Mouse (Mus musculus) myocyte (in vitro differentiated cells): ENCODE results near the gene Rhoq. TPM values are rescaled to one million over a fixed set of nuclear protein-coding genes. Genes with fewer than 3 reads are reported as not detected.

Experiments
- H3K27me3 ChIP-seq: one replicate; pipeline ENCODE4 v1.6.1; 2011; ENCODE audit not compliant: control insufficient read depth, insufficient read depth, insufficient read length
- H3K36me3 ChIP-seq: one replicate; pipeline ENCODE4 v1.6.1; 2011; ENCODE audit not compliant: control insufficient read depth, insufficient read depth
- H3K4me2 ChIP-seq: one replicate; pipeline ENCODE4 v1.6.1; 2011; ENCODE audit warnings: low read depth, control low read depth
- H3K4me3 ChIP-seq: one replicate; pipeline ENCODE4 v1.5.1; 2011; ENCODE audit warnings: mild to moderate bottlenecking, control low read depth, moderate library complexity
- H3K79me2 ChIP-seq: one replicate; pipeline ENCODE4 v1.6.1; 2011; ENCODE audit not compliant: control insufficient read depth, insufficient read depth
- H3ac ChIP-seq: one replicate; pipeline ENCODE4 v1.6.1; 2011; ENCODE audit not compliant: control insufficient read depth, insufficient read length
- CEBPB ChIP-seq: IDR thresholded peaks from 2 replicates; pipeline ENCODE4 v1.6.1; 2011; ENCODE audit warnings: mild to moderate bottlenecking, moderate library complexity; ENCODE audit not compliant: poor library complexity, insufficient read depth, severe bottlenecking
- E2F4 ChIP-seq: IDR thresholded peaks from one replicate; pipeline ENCODE4 v1.6.1; 2011; ENCODE audit warnings: mild to moderate bottlenecking, control low read depth, moderate library complexity; ENCODE audit not compliant: insufficient read depth
- MAX ChIP-seq: IDR thresholded peaks from one replicate; pipeline ENCODE4 v1.6.1; 2011; ENCODE audit warnings: low read depth, mild to moderate bottlenecking, control low read depth
- MYOD1 ChIP-seq, 3 experiments: IDR thresholded peaks; one replicate each; pipeline ENCODE4 v1.6.1; 2011; ENCODE audit warnings: control low read depth in 2 of 3, low read depth in 2 of 3, mild to moderate bottlenecking in 2 of 3, moderate library complexity in 1 of 3; ENCODE audit not compliant: insufficient read length in 2 of 3, control insufficient read depth in 1 of 3
- MYOG ChIP-seq, 3 experiments: IDR thresholded peaks; one replicate each; pipeline ENCODE4 v1.6.1; 2011; ENCODE audit warnings: control low read depth in 2 of 3, low read depth in 2 of 3, mild to moderate bottlenecking in 2 of 3; ENCODE audit not compliant: insufficient read length in 2 of 3, control insufficient read depth in 1 of 3, insufficient read depth in 1 of 3
- POLR2A ChIP-seq: IDR thresholded peaks from one replicate; pipeline ENCODE4 v1.6.1; 2011; ENCODE audit warnings: low read depth, mild to moderate bottlenecking, control low read depth, moderate library complexity; ENCODE audit not compliant: insufficient read length
- POLR2AphosphoS2 ChIP-seq: IDR thresholded peaks from one replicate; pipeline ENCODE4 v1.6.1; 2011; ENCODE audit warnings: low read depth, control low read depth; ENCODE audit not compliant: insufficient read length
- REST ChIP-seq: IDR thresholded peaks from one replicate; pipeline ENCODE4 v1.6.1; 2011; ENCODE audit warnings: mild to moderate bottlenecking, control low read depth, moderate library complexity; ENCODE audit not compliant: insufficient read depth, insufficient read length
- SRF ChIP-seq: IDR thresholded peaks from one replicate; pipeline ENCODE4 v1.6.1; 2011; ENCODE audit warnings: low read depth; ENCODE audit not compliant: control insufficient read depth, insufficient read length
- TCF12 ChIP-seq: IDR thresholded peaks from one replicate; pipeline ENCODE4 v1.6.1; 2011; ENCODE audit warnings: mild to moderate bottlenecking, control low read depth; ENCODE audit not compliant: poor library complexity, insufficient read depth, severe bottlenecking
- TCF3 ChIP-seq: IDR thresholded peaks from one replicate; pipeline ENCODE4 v1.6.1; 2011; ENCODE audit warnings: low read depth, control low read depth; ENCODE audit not compliant: insufficient read length
- USF1 ChIP-seq: IDR thresholded peaks from one replicate; pipeline ENCODE4 v1.6.1; 2011; ENCODE audit warnings: low read depth, mild to moderate bottlenecking, control low read depth, moderate library complexity
- polyA plus RNA-seq: library from polyadenylated mRNA; unstranded; fragments of >200 nt; fragmentation: generic; extraction: Trizol; gene quantifications from one replicate; pipeline ENCODE4 v1.2.1, GENCODE M21; 2012; ENCODE audit warnings: missing spikeins

Rhoq gene
- polyA plus RNA-seq, 1 experiment: 60.0 TPM

DNA sequence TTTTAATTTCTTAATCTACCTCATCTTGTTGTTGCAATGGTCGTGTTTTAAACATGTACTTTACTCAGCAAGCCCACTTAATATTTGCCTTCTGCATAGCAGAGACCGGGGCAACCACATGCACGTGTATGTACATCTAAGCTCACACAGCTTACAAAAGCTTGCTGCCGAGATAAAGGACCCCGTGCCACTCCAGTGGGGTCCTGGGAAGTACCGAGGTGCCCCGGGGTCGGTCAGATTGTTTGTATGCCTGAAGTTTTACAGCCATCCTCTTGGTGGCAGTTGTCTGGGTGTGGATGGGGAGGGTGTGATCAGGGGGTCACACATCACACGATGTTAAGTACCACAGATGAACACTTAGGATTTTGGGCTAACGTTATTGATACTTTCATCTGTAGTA lies 3.2 kb downstream of the Rhoq start:
- no peak for TF ChIP-seq MYOG (IDR thresholded peaks at IDR 0.05; ENCODE audit: control insufficient read depth in 1 of 3, insufficient read depth in 1 of 3, insufficient read length in 2 of 3, low read depth in 2 of 3)
- TF ChIP-seq REST: no peak
- no peak for TF ChIP-seq MYOD1 (IDR thresholded peaks at IDR 0.05; ENCODE audit: control insufficient read depth in 1 of 3, insufficient read length in 2 of 3, low read depth in 2 of 3)
- no peak for TF ChIP-seq USF1
- no peak for TF ChIP-seq MAX
- no peak for TF ChIP-seq SRF
- no peak for TF ChIP-seq TCF12
- no peak for TF ChIP-seq POLR2AphosphoS2
- TF ChIP-seq POLR2A: no peak
- Histone ChIP-seq H3ac (no peak overlapping the region), H3K27me3 (no peaks in the 10 kb centered on the region), H3K4me2 (peak overlapping the region; percentile 86), H3K36me3 (peaks cover 13% of the 10 kb centered on the region), H3K79me2 (peaks cover 70% of the 10 kb centered on the region), H3K4me3 (peak overlapping the region; percentile 94)

DNA sequence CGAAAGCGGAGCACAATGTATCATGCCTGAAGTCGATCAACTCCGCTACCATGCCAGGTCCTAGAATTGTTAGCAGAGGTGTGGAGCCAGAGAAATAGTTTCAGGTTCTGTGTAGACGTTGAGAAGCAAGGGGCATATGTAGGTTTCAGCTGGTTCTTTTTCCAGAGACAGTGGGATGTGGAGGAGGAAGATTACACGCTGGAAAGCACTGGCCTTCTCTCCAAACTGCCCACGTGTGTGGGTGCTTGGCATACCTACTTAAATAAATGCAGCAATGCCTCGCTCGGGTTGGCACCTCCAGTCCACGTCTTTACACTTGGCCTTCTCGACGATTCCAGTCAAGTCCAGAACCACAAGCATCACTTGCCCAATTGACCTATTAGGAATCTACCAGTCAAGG lies 4.2 kb downstream of the Rhoq start:
- Histone ChIP-seq H3ac (no peak overlapping the region), H3K4me2 (peak overlapping the region; percentile 86)
- TF ChIP-seq POLR2AphosphoS2 (peak; percentile 42), TCF12 (no peak)

DNA sequence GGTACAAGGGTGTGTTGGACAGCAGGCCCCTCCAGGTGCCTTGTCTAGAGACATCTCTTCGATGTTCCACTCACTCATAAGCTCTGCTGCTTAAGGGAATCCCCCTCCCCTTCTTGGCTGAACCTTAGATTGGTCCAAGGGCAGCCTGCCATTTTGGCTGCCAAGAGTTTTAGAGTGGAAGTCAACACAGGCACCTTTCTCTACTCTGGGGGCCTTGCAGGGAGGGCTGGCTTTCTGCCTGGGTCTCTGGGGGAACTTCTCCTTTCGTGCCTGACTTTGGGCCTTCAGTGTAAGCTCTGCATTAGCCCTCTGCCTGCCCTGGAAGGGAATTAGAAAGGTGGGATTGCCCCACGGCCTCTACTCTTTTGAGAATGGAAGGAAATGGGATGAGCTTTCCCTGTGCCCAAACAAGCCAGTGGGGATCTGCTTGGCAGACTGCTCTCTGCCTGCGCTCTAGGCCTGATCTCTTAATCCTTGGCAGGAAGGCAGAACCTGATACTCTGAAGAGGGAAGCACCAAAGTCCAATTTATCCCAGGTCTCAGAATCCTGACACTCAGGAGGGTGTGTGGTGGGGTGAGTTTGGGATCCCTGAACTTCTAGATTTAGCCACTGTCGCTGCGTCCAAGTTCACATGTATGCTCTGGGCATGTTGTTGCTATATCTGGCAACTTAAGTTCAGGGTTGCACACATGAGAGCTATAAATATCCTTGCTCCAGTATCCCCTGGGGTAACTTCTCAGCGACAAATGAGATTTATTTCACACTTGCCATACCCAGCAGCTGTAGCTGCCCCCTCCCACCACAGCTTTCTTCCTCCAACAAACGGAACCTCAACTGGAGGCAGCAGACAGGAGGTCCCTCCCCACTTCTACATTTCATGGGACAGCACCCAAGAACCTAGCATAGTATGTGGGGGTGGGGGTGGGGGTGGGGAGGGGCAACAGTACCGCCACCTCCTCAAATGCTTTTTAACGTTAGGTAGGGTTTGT lies 4.9 kb downstream of the Rhoq start:
- Histone ChIP-seq H3ac (no peak overlapping the region), H3K36me3 (peaks cover 26% of the 10 kb centered on the region), H3K4me3 (no peak overlapping the region), H3K4me2 (peak overlapping the region; percentile 86), H3K79me2 (peaks cover 88% of the 10 kb centered on the region), H3K27me3 (no peaks in the 10 kb centered on the region)
- TF ChIP-seq CEBPB (no peak), MAX (no peak), SRF (no peak), E2F4 (no peak), MYOD1 (IDR thresholded peaks at IDR 0.05; ENCODE audit: control insufficient read depth in 1 of 3, insufficient read length in 2 of 3, low read depth in 2 of 3) (peak in 1 of 3 experiments; percentile 59), POLR2A (no peak), USF1 (no peak), TCF12 (peak; percentile 48), TCF3 (no peak), MYOG (IDR thresholded peaks at IDR 0.05; ENCODE audit: control insufficient read depth in 1 of 3, insufficient read depth in 1 of 3, insufficient read length in 2 of 3, low read depth in 2 of 3) (peak in 1 of 3 experiments; percentile 71), POLR2AphosphoS2 (peak; percentile 22)

More for the DNA sequence above, 4.2 kb downstream of the Rhoq start:
- H3K36me3 ChIP-seq: peaks cover 20% of the 10 kb centered on the region
- H3K4me3 ChIP-seq: no peak overlapping the region
- no peaks in the 10 kb centered on the region for H3K27me3 ChIP-seq
- H3K79me2 ChIP-seq: peaks cover 80% of the 10 kb centered on the region

DNA sequence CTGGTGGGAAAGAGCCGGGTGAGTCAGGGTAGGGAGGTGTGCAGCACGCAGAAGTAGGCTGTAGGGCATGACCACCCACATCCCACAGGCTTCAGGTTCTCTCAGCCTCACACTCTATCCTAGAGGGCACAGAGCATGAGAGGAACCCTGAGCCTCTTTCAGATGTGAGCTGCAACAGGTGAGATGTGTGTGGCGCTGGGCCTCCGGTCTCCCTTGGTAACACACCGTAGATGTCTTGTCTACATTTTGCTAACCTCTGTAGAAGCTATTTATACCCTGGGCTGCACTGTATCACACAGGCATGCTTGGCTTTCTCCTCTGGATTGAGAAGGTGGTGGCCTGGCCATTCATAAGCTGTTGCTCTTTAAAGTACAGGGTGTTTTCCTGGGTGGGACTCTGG lies 5.7 kb downstream of the Rhoq start:
- no peak overlapping the region for H3K4me3 ChIP-seq
- H3K4me2 ChIP-seq: peak overlapping the region; percentile 49
- no peak overlapping the region for H3ac ChIP-seq
- H3K79me2 ChIP-seq: peaks cover 93% of the 10 kb centered on the region
- TF ChIP-seq USF1: no peak
- TF ChIP-seq MAX: no peak
- TF ChIP-seq MYOD1 (IDR thresholded peaks at IDR 0.05; ENCODE audit: control insufficient read depth in 1 of 3, insufficient read length in 2 of 3, low read depth in 2 of 3): peak in 1 of 3 experiments; percentile 42
- TF ChIP-seq MYOG (IDR thresholded peaks at IDR 0.05; ENCODE audit: control insufficient read depth in 1 of 3, insufficient read depth in 1 of 3, insufficient read length in 2 of 3, low read depth in 2 of 3): peak in 1 of 3 experiments; percentile 24
- TF ChIP-seq POLR2AphosphoS2: peak; percentile 32
- no peaks in the 10 kb centered on the region for H3K27me3 ChIP-seq
- H3K36me3 ChIP-seq: peaks cover 30% of the 10 kb centered on the region

DNA sequence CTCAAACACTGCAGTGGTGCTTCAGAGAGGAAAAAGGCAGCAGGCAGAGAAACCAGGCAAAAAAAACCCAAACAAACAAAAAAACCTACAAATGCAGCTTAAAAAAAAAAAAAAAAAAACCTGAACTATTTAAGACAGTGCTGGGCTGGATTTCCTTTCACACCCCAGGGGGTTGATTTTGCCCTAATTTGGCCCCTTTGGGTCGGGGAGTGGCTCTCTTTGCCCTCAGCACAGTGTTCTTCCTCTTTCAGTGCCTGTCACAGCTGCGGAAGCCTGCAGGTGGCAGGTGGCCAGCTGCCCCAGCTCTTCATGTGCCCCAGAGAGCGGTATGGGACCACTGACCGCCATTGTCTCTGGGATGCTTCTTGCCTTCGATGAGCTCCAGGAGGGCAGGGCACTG lies 6.7 kb downstream of the Rhoq start:
- no peak overlapping the region for H3ac ChIP-seq
- H3K4me2 ChIP-seq: no peak overlapping the region
- TF ChIP-seq MAX (no peak), MYOG (IDR thresholded peaks at IDR 0.05; ENCODE audit: control insufficient read depth in 1 of 3, insufficient read depth in 1 of 3, insufficient read length in 2 of 3, low read depth in 2 of 3) (peak in 1 of 3 experiments; percentile 19), REST (no peak), MYOD1 (IDR thresholded peaks at IDR 0.05; ENCODE audit: control insufficient read depth in 1 of 3, insufficient read length in 2 of 3, low read depth in 2 of 3) (peak in 1 of 3 experiments; percentile 17), POLR2A (peak; percentile 4), TCF12 (no peak)
- H3K36me3 ChIP-seq: peaks cover 32% of the 10 kb centered on the region
- H3K79me2 ChIP-seq: peaks cover 96% of the 10 kb centered on the region
- no peak overlapping the region for H3K4me3 ChIP-seq
- H3K27me3 ChIP-seq: no peaks in the 10 kb centered on the region
